In the genomic region with DNA sequence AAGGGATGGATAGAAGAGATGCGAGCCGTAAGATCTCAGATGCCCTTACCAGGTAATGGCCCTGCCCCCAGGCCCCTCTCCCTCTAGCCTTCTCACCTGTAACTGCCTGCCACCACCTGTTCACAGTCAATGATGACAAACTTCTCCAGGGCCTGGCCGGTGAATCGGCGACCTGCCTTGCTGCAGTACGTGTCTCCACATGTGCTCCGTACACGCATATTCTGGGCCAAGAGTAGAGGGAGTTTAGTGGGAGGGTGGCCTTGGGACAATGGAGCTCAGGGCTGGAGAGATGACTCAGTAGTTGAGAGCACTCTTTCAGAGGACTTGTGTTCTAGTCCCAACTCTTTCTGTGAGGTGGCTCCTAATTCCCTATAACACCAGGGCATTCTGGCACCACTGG, we compare ENCODE assay signal across 19 mouse cellular contexts. TPM values are rescaled to one million over a fixed set of nuclear protein-coding genes. Genes with fewer than 3 reads are reported as not detected.
"Had no signal": no experiment of that assay in that cellular context is flagged by ENCODE, and none has a peak within 500 bp of the region (broad histone marks: within the 10 kb centered on the region; RNA-seq: fewer than 3 reads in every experiment).

No protein-coding gene starts in this region.

- DNase-seq: liver, embryonic 13.5 days; liver, postnatal 0 days; lung, adult 2 months; lung, postnatal 14 days; lung, postnatal 36 days; midbrain, embryonic 14.5 days; right cerebral cortex, postnatal 14 days; thymus, adult 2 months; thymus, postnatal 25 days; thymus, postnatal 4 days had no signal

RNA-seq across cellular contexts. Expression of a gene that starts 3.8 kb away (rescaled TPM):
- total RNA-seq: megakaryocyte progenitor cell, adult 5-6 weeks; midbrain, postnatal 0 days; monocyte, adult 5-6 weeks; neutrophil, adult 5-6 weeks had no signal
- polyA plus RNA-seq: lung, postnatal 0 days; macrophage; midbrain, postnatal 0 days; spleen, adult 2 months; testis, adult 2 months had no signal

RNA-seq across cellular contexts. Expression of a gene that starts 55.7 kb away (rescaled TPM):
- total RNA-seq: monocyte, adult 5-6 weeks; neutrophil, adult 5-6 weeks had no signal
- polyA plus RNA-seq: liver, embryonic 13.5 days; liver, embryonic 15.5 days; liver, postnatal 0 days; spleen, adult 2 months had no signal
